Mouse (Mus musculus) liver, postnatal 0 days (tissue): ENCODE data around the gene Tmem184b.

Experiments used
- CTCF ChIP-seq: sonication (generic); IDR thresholded peaks from 2 replicates; pipeline ENCODE4 v1.5.1; 2016; ENCODE audit warnings: antibody characterized with exemption, low read depth
- EP300 ChIP-seq: IDR thresholded peaks from 2 replicates; pipeline ENCODE4 v1.6.1; 2016; ENCODE audit warnings: antibody characterized with exemption, low read depth, mild to moderate bottlenecking

DNA sequence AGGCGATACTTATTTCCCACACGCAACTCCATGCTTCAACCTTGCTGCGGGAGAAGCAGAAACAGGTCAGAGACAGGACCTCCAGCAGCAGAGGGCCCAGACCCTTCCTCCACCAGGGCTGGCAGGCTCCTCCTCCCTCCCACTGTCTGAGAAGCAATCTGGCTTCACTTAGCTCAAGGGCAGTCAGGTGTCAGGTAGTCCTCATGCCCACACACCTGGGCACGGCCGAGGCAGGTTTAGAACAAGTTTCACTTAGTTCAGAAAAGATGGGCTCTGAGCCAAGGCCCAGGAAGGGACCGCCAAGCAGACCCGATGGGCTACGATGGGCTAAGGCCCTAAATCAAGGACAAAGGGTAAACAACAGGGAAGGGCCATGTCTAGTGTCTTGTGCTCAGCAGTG, 35.4 kb upstream of the Tmem184b start:
- no peak for TF ChIP-seq CTCF
- TF ChIP-seq EP300 = no peak
